Mouse (Mus musculus): ENCODE results near the gene Hoxa7. TPM values are rescaled to one million over a fixed set of nuclear protein-coding genes. Genes with fewer than 3 reads are reported as not detected.

Gene Hoxa7
- total RNA-seq, 2 experiments from 2014 or later, result not detected

GRCm38 (mm10) chr6:52171938-52172337 is 49.7 kb downstream of the Hoxa7 start:
- no peak for DNase-seq (ENCODE audit: low spot score in 2 of 2)
- intact Hi-C loops (cut with DNase I), result no loop called here

GRCm38 (mm10) chr6:52171331-52171730 is 50.3 kb downstream of the Hoxa7 start:
- intact Hi-C loops (cut with DNase I), result no loop called here
- no peak for DNase-seq (ENCODE audit: low spot score in 2 of 2)

GRCm38 (mm10) chr6:52170898-52171223 is 50.8 kb downstream of the Hoxa7 start:
- DNase-seq (ENCODE audit: low spot score in 2 of 2), result no peak
- intact Hi-C loops (cut with DNase I), result no loop called here

- intact Hi-C loops (cut with DNase I), result no loop called here
These were observed 51.3 kb downstream of the Hoxa7 start for GRCm38 (mm10) chr6:52170166-52170897.

GRCm38 (mm10) chr6:52169499-52170165 is 52.0 kb downstream of the Hoxa7 start:
- DNase-seq (ENCODE audit: low spot score in 2 of 2), result no peak
- intact Hi-C loops (cut with DNase I), result no loop called here

More at GRCm38 (mm10) chr6:52170166-52170897, 51.3 kb downstream of the Hoxa7 start:
- DNase-seq (ENCODE audit: low spot score in 2 of 2), result no peak

GRCm38 (mm10) chr6:52168191-52169055 is 53.2 kb downstream of the Hoxa7 start:
- intact Hi-C loops (cut with DNase I), result no loop called here
- no peak for DNase-seq (ENCODE audit: low spot score in 2 of 2)

- intact Hi-C loops (cut with DNase I), result no loop called here
- no peak for DNase-seq (ENCODE audit: low spot score in 2 of 2)
These were observed 53.9 kb downstream of the Hoxa7 start for GRCm38 (mm10) chr6:52167736-52168161.

- intact Hi-C loops (cut with DNase I), result no loop called here
- DNase-seq (ENCODE audit: low spot score in 2 of 2), result no peak
These were observed 54.5 kb downstream of the Hoxa7 start for GRCm38 (mm10) chr6:52167176-52167575.

- DNase-seq (ENCODE audit: low spot score in 2 of 2), result no peak
- intact Hi-C loops (cut with DNase I), result no loop called here
These were observed 55.1 kb downstream of the Hoxa7 start for GRCm38 (mm10) chr6:52166431-52167077.

- DNase-seq (ENCODE audit: low spot score in 2 of 2), result no peak
- intact Hi-C loops (cut with DNase I), result no loop called here
These were observed 55.9 kb downstream of the Hoxa7 start for GRCm38 (mm10) chr6:52165441-52166370.

GRCm38 (mm10) chr6:52164626-52165440 is 56.8 kb downstream of the Hoxa7 start, which contains the start of gene Hoxa2:
Hoxa2 (minus strand) TSS chr6:52164831.
- DNase-seq (ENCODE audit: low spot score in 2 of 2), result no peak
- intact Hi-C loops (cut with DNase I), result loop anchor here (5.0 kb wide), 3 partner anchors 37 to 147 kb away; partner anchors contain the start of genes Evx1 and Hoxa5

Small RNA genes lying within 50 kb of the gene (microRNA-seq; reads per million reads assigned to microRNA genes)
- gene Mir196b, result 0.74 to 3.7 reads per million in 2 experiments

Other genes with a start within 250 kb of the Hoxa7 start
- 10 to 100 TPM in 1 of 2 experiments, 1 to 10 TPM in 1; 9.1 to 10.8 TPM for gene Skap2, start 209.3 kb downstream of the Hoxa7 start, total RNA-seq (2021)
- gene Hoxa1, start 63.5 kb downstream of the Hoxa7 start, total RNA-seq (2021), result not detected
- gene Hoxa2, start 57.0 kb downstream of the Hoxa7 start, total RNA-seq (2021), result not detected
- gene 5730596B20Rik, start 44.4 kb downstream of the Hoxa7 start, total RNA-seq (2021), result not detected
- not detected for gene Hoxa4, start 30.1 kb downstream of the Hoxa7 start, total RNA-seq (2021)
- gene Hoxa5, start 17.3 kb downstream of the Hoxa7 start, total RNA-seq (2021), result not detected
- not detected for gene Hoxa6, start 13.1 kb downstream of the Hoxa7 start, total RNA-seq (2021)
- gene Hoxa3, start 8.5 kb downstream of the Hoxa7 start, total RNA-seq (2021), result not detected
- gene Gm28308, start 8.5 kb downstream of the Hoxa7 start, total RNA-seq (2021), result not detected
- gene Hoxa9, start 9.2 kb upstream of the Hoxa7 start, total RNA-seq (2021), result not detected
- not detected for gene Hoxa10, start 19.0 kb upstream of the Hoxa7 start, total RNA-seq (2021)
- not detected for gene Hoxa11, start 24.0 kb upstream of the Hoxa7 start, total RNA-seq (2021)
- gene Hoxa13, start 39.0 kb upstream of the Hoxa7 start, total RNA-seq (2021), result not detected
- not detected for gene Evx1, start 91.6 kb upstream of the Hoxa7 start, total RNA-seq (2021)

Measured in left cerebral cortex, postnatal 25 days (tissue).